Mouse (Mus musculus): ENCODE measurements around the gene Gm44973.
"Not testable (repeated sequence)": the region's sequence is repeated elsewhere in the genome, so short reads cannot be mapped to it uniquely, and the experiment has no call there.

Gene Gm44973

DNA sequence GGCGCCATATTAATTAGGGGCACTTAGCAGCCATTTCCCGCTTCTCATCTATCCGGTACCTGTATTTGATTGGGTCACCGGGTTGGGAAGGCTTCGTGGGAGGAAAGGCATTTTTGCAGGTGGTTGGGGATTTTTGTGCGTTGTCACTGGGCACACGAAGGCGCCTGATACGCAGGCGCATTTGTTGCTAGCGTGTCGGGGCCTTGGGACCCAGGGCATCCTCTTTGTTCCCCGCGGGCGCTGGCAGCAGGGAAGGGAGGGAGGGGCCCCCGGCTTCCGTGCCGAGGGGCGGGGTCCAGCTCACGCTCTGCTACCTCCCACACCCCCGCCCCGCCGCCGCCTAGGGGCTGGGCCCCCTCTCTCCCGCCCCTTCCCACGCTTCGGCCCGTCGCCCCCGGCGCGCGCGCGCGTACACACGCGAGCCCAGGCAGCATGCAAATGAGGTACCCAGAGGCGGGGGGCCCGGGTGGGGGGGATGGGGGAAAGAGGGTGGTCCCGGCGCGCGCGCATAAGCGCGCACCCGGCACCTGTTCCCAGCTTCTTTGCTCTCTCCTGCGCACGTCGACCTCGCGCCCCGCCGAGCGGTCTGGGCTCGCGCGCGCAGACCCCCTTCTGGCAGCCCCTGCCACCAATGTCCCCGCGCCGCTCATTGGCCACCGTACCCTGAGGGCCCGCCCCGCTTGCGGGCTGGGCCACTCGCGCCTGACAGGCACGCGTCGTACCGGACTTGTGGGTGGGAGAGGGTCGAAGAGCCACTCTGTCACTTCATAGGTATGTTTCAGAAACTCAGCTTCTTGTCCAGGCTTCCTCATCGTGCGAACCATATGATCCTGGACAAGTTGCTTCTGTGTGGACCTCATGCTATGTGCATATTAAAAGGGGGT, at the start of gene Gm44973:
Gm44973 (plus strand) TSS at position 379 of the 884 bp plus-strand sequence.
- peak; percentile 86 to 92 for DNase-seq (ENCODE audit: low spot score in 2 of 2)

DNA sequence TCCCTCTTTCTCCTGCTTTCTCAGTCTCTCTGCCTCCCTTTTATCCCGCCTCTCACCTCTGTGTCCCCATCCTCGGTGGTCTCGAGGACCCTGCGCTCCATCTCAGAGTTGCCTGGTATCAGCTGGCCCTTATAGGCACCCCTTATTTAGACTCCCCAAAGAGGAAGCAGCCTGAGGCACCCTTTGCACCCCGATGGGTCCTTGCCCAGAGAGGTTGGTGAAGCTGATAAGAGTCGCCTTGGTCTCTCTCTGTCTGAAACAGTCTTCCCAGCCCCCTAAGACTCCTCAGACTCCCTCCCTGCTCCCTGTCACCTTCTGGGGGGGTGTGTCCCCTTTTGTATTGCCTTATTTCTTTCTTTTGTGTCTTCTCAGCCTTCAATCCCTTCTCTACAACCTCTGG, 44.2 kb upstream of the Gm44973 start, which contains the start of gene Sbk3:
Sbk3 (minus strand) TSS at position 101 of the 400 bp plus-strand sequence.
- DNase-seq (ENCODE audit: low spot score in 2 of 2), result no peak

DNA sequence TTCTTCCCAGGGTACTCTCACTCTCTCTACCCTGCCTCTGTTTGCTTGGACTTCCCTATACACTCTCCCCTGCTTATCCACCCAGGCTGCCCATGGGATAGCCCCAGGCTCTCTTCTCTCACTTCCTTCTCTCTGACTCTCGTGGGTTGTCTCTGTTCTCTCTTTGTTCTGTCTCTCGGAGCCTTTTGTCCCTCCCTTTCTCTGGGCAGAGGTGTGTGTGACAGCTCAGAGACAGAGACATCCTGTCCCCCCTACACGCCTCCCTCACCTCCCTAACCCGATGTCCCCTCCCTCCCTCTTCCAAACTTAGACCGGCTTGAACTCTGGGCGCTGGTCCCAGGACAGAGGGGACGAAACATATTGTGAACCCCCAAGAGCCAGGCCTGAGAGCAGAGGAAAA, 43.6 kb upstream of the Gm44973 start:
- DNase-seq (ENCODE audit: low spot score in 2 of 2), result no peak

DNA sequence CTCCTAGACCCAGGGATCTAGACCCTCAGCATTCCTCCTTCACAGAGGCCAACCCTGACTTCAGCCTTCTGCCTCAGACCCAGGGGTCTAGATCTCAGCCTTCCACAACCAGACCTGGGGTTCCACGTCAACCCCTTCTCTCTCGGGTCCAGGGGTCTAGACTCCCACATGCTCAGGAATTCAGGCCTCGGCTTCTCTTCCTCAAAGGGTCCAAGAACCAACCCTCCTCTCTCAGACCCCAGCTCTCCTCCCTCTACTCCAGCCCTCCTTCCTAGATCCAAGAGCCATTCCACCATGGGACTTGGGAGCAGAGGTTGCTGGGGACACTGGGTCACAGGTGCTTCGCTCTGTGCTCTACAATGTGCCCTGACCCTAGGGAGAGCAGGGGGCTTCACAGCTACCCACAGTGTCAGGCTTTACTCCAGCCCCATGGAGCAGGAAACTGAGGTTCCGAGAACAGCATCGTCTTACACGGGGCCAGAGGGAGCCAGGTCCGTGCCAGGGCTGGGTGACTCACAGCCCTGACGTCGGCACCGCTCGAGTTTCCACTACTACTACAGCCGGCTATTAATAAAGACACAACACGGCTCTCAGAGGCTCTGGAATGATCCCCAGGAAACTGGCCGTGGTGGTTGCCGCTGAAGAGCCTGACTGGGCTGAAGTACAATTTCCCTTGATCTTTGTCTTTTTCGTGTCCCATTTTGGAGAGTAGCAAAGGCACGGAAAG, 42.8 kb upstream of the Gm44973 start:
- DNase-seq (ENCODE audit: low spot score in 2 of 2), result no peak

DNA sequence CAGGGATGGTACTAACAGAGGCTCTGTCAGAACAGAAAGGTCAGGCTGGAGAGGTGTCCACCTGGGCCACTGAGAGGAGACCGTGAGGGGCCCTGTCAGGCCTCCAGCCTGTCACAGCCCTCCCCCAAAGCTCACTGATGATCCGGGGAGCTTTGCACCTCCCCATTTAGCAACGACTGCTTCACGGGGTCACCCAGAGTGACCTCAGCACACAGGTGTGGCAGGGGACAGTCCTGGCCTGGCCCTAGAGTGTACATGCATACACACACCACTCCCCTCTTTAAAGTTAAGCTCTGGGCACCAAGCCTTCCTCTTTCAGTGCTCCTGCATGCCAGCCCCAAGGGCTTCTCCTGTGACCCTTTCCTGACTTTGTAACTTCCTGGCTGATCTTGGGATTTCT, 39.8 kb upstream of the Gm44973 start:
- DNase-seq (ENCODE audit: low spot score in 2 of 2), result no peak

DNA sequence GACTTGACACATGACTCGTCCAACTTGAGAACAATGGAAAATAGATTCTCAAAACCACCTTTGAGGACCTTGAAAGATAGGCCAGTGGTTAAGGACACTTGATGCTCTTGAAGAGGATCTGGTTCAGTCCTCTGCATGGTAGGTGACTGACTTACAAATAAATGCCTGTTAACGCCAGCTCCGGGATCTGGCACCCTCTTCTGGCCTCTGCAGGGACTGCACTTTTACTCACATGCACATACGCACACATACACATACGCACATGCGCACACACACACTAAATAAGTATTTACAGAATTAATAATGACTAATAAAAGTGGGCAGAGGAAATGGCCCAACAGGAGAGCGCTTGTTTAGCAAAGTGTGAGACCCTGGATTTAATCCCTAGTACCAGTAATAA, 38.5 kb upstream of the Gm44973 start:
- no peak for DNase-seq (ENCODE audit: low spot score in 2 of 2)

DNA sequence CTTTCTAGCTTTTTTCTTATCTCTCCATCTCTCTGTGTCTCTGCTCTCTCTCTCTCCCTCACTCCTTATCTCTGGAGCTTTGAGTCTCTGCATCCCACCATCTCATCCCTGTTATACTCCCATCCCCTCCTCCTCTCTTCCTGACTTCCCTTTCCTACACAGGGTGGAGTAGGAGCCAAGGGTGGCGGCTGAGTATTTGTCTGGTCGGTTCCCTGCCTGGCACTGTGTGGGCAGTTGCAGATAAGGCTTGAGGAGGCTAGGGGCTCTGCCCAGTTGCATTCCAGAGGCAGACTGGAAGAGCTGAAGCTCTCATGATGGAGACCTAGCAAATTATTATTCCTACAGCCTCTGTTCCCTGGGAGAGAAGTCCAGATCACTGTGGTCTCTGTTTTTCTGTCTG, 27.0 kb upstream of the Gm44973 start:
- no peak for DNase-seq (ENCODE audit: low spot score in 2 of 2)

DNA sequence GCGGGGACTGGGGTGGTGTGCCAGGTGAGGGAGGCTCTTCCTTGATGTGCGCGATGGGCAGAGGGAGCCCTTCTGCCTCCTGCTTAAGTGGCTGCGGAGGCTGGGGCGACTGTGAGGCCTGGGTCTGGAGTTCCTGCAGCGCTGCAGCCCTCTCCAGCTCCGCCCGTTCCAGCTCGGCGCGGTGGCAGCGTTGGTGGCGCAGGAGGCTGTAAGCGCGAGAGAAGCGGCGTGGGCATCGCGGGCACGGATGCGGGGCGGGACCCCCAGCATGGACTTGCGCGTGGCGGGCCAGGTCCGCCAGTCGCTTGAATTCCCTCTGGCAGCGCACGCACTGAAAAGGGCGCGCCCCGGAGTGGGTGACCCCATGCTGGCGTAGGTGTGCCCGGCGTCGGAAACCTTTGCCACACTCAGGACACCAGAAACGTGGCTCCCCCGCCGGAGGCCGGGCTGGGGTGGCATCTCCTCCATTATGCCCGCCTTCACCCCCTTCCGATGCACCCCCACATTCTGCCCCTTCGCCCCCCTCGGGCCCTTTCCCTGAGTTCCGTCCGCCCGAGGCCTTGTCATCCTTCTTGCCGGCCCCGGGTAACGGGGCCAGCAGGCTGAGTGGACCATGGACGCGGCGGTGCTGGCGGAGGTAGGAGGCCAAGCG, 21.8 kb upstream of the Gm44973 start:
- no peak for DNase-seq (ENCODE audit: low spot score in 2 of 2)

DNA sequence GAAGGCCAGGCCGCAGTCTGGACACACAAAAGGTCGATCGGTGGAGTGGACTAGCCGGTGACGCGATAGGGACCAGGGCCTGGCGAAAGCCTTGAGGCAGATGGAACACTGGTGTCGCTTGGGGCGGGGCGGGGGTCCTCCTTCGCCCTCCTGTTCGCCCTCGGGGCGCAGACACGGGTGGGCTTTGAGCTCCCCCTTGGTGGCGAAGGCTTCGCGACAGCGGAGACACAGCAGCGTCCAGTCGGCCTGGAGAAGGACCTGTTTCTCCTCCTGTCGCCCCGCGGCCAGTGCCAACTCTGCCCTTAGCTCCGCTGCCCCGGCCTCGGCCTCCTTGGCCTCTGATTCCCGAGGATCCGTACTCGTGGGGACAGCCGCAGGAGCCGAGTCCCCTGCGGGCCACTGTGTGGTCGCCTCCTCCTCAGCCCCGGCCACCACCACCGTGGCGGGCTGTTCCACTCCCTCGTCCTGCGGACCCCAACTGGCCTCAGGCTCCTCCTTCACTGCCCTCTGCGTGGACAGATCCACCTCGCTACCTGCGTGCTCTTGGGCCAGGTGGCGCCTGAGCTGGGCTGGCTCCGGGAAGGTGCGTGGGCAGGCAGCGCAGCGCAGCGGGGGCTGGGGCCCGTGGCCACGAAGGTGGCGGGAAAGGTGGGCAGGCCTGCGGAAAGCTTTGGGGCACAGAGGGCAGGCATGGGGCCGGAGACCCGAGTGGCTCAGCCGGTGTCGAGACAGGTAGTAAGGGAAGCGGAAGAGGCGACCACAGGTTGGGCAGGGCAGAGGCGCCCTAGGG, 21.1 kb upstream of the Gm44973 start:
- DNase-seq (ENCODE audit: low spot score in 2 of 2), result no peak

DNA sequence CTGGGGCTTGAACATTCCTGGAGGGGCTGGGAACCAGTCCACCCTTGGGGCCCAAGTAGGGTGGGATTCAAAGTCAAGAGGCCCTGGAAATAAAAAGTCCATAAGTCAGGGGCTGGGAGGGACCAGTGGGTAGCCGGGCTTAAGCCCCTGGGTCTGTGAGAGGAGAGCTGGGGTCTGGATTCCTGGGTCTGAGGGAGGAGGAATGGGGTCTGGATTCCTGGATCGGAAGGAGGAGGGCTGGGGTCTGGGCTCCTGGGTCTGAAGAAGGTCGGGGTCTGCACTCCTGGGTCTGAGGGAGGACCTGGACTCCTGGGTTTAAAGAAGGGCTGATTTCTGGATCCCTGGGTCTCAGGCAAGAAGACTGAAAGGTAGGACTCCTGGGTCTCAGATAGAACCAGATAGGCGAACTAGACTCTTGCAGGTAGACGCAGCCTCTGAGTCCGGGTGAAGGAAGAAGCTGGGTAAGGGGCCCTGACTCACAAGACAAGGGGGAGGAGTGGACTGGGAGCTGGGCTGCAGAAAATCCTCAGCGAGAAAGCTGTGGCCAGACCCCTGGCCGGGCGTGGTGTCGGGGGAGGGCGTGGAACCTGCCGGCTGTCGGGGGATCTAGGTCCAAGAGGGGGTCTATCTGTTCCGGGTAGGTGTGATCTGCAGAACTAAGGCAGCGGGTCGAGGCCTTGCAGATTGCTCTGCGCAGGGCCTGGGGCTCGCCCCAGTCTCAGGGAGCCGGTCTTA, 19.9 kb upstream of the Gm44973 start:
- DNase-seq (ENCODE audit: low spot score in 2 of 2), result no peak

DNA sequence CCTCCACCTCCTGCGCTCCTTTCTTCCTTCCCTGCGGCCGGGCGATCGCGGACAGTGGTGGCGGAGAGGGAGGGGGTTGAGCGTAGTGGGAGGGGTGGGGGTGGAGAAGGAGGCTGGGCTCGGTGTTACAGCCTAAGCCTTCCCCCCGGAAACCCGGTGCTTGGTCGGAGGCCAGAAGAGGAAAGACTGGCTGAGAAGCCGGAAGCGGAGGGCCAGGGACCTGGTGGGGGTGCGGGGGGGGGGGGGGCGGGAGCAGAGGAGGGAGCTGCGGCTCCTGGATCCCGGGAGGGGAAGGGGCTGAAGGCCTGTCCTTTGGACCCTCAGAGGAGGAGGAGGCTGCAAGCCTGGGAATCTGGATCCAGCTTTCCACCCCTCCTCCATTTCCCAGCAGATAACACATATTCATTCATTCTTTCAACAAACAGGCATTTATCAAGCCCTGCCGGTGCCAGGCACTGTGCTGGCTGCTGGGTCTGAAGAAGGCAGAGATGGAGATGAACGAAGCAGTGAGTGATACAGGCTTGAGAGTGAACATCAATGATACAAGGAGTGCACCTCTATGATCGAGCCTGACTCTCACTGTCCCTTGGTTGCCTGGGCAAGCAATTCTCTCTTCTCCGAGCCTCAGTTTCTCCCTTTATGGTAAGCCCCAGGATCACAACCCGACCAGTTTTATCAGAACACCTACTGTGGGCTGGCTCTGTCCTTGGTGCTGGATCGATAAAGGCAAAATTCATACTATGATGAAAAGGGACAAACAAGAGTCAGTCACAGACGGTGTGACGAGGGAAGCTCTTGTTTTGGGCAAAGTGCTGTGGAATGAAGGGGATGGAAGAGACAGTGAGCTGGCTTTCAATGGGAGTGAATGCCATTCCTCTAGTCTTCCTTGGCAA, 19.0 kb upstream of the Gm44973 start, which contains the start of gene Zfp579:
Zfp579 (minus strand) TSS at position 156 of the 893 bp plus-strand sequence.
- peak; percentile 39 to 82 for DNase-seq (ENCODE audit: low spot score in 2 of 2)

DNA sequence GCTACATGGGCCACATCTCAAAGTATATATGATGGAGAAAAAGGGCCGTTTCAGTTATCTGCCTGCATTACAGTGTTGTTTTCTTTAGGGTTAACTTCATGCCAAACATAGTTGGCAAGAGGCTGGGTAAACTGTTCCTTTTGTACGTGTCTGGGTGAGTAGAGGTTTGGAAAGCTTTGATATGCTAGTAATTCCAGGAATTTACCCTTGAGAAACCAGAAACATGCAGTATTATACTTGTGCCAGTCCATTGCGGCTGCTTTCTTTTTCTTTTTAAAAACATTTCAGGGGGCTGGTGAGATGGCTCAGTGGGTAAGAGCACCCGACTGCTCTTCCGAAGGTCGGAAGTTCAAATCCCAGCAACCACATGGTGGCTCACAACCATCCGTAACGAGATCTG, 18.4 kb upstream of the Gm44973 start:
- no peak for DNase-seq (ENCODE audit: low spot score in 2 of 2)

DNA sequence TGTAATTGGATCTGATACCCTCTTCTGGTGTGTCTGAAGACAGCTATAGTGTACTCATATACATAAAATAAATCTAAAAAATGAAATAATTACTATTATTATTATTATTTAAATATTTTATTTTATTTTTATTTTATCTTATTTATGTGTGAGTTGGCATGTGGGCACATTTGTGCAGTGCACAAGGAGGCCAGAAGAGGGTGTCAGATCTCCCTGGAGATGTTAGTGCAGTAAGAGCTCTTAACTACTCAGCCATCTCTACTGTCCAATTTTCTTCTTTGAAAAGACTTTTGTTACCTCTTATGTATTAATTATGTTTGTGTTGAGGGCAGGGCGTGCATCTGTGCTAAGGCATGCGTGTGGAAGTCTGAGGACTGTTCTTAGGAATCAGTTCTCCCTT, 15.4 kb upstream of the Gm44973 start:
- peak in 1 of 2 experiments; percentile 53 for DNase-seq (ENCODE audit: low spot score in 2 of 2)

DNA sequence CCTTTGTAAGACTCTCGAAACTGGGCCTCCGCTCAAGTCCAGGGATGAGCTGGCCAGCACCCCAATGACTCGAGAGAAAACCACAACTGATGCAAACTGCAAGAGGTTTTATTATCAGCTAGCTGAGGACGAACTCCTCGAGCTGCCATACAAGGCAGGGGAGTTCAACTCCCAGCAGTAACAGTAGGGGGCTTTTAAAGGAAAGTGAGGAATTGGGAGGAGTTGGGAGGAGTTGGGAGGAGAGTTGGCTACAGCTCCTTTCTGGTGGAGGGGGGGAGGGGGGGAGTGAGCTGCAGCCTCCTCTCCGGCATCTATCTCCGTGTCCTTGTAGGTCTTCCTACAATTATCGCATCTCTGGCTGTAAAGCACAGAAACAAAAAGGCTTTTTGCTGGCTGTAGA, 12.4 kb upstream of the Gm44973 start:
- not testable (repeated sequence) for DNase-seq (ENCODE audit: low spot score in 2 of 2)

DNA sequence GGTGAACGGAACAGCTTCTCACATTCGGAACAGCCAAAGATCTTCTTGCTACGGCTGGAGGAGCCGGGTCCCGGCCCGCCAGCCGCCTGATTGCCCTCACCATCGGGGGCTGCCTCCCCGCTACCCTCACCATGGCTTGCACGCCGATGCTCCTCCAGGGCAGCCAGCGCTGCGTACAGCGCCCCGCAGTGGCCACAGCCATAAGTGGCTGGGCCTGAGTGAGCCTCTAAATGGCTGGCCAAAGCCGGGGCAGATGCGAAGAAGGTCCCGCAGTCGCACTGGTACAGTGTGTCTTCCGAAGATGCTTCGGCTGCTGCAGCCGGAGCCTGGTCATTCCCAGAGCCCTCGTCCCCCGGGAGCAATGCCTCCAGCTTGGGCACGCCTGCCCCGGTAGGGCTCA, 7.1 kb upstream of the Gm44973 start:
- no peak for DNase-seq (ENCODE audit: low spot score in 2 of 2)

DNA sequence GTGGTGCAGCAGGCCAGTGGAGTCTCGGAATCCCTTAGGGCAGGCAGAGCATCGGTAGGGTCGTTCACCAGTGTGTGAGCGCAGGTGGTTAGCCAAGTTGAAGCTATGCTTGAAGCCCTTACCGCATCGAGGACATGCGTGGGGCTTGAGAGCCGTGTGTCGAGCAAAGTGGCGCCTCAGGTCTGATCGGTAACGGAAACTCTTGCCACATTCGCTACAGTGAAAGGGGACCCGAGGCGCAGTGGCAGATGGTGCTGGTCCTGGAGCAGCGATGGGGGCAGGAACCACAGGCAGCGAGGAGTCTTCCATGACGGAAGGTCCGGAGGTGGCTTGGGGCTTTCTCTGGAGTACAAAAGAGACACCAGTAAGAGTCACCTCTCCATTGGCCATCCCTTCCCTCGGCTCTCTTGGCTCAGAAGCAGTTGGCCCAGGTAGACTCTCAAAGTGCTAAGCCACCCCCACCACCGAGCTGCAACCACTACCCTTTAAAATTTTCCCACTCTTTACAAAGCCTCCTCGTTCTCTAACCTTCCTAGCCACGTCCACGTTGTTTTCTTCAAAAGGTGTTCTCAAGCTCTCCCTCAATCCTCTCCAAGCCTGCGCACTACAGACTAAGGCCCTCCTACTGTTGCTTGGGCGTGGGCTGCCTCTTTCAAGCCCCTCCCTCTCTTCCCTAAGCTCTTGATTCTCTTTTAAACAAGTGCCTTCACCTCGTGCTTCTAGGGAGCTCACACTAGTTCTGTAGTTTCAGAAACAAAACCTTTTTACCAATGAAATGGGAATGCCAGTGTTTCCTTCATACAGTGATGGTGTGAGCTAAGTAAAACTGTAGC, 2.4 kb upstream of the Gm44973 start:
- DNase-seq (ENCODE audit: low spot score in 2 of 2), result no peak

DNA sequence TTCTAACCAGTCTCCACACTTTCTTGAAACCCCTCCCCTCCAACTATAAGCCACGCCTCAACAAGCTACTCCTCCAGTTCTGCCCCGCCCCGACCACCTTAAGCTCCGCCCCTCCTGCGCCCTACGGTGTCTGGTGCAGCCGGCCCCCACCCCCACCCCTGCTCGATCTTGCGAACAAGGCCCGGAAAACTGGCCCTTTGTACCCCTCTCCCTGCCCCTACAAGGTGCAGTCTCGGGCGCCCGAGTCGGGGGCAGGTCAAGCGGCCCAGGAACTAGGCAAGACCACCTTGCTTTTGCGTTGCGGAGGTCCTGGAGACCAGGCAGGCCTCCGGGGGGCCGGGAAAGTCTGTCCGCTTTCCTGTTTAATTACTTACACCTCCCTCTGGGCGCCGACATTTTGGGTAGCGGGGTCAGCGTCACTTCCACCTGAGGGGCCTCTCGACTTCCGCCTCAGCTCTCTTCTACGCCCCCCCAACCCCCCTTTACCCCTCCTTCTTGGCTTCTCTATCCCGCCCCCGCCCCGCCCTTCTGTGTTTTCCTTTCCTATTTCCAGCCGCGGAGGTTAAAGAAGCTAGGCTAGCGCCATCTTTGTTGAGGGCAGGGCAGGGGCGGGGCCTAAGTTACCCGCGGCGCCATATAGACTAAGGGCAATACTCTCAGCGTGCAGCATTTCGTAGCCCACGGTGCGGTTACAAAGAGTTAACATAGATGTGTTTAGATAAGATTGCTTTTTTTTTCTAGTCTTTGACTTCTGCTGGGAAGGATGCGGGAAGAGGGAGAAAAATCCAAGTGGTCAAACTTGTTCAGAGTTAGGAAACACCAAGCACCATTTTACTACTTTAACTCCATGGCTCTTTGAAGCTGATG, 812 bp upstream of the Gm44973 start, which contains the start of the genes Zfp524 and Fiz1:
Zfp524 (plus strand) TSS at position 165 of the 867 bp plus-strand sequence.
Fiz1 (minus strand) TSS at position 447 of the 867 bp plus-strand sequence.
- peak; percentile 97 for DNase-seq (ENCODE audit: low spot score in 2 of 2)

DNA sequence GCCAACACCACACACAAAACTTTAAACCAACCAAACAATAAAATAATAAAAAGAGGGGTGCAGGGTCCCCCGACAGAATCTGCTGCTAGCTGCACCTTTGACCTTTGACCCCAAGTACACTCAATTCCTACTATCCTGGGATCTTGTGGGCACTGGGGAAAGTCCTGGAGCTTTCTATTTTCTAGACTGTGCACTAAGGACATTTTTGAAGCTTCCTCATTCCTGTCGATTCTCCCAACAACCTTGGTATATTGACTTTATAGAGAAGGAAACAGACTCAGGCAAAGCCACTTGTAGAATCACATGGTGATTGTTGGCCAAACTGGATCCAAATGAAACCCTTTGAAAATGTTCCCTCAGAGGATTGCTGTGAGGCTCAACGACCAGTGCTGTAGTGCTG, 761 bp downstream of the Gm44973 start:
- no peak for DNase-seq (ENCODE audit: low spot score in 2 of 2)
